Comparison of ENCODE assay signal across 12 mouse cellular contexts in the genomic region with DNA sequence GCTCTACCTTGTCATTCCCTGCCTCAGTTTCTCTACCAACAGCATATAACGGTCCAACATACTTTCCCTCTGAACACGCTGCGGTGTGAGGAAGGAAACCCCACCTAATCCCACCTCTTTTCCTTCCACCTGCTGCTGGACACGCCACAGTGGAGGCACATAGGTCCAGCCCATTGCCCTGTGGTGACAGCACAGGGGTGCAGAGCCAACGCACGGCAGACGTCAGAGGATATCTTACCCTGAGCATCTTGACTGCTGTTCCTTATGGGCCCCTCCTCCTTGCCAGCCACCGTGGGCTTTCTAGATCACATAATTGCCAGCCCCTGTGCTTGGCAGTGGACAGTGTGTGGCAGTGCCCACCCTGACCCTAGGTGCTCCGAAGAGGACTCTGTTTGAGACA. TPM values are rescaled to one million over a fixed set of nuclear protein-coding genes. Genes with fewer than 3 reads are reported as not detected.
DNase-seq lines count a peak whose midpoint lies in the region; ATAC-seq lines count a peak whose summit lies in the region.
"Had no signal": no experiment of that assay in that cellular context is flagged by ENCODE, and none has a peak within 500 bp of the region (broad histone marks: within the 10 kb centered on the region; RNA-seq: fewer than 3 reads in every experiment).

No protein-coding gene starts in this region.

- peak overlapping the region; percentile 89 for H3K4me2 ChIP-seq in heart, embryonic 11.5 days
- H3K4me2 ChIP-seq in midbrain, embryonic 13.5 days (replicated peaks) = peak overlapping the region; percentile 13; the same call in 1 of the 2 replicates
- H3K4me2 ChIP-seq in midbrain, embryonic 16.5 days (ENCODE audit: low read length) = no peak overlapping the region; the same call in 1 of the 2 replicates
- peak overlapping the region; percentile 93 for H3K4me2 ChIP-seq in intestine, embryonic 14.5 days (ENCODE audit: low read length)
- peak overlapping the region; percentile 88 for H3K4me2 ChIP-seq in stomach, embryonic 14.5 days (replicated peaks; ENCODE audit: low read depth, low read length)

- H3K9me3 ChIP-seq in heart, embryonic 11.5 days (replicated peaks; ENCODE audit: control insufficient read depth, low read length) = peaks cover 3% of the 10 kb centered on the region; the same call in 1 of the 2 replicates
- no peaks in the 10 kb centered on the region for H3K9me3 ChIP-seq in midbrain, embryonic 13.5 days
- no peaks in the 10 kb centered on the region for H3K9me3 ChIP-seq in midbrain, embryonic 16.5 days (replicated peaks; ENCODE audit: control insufficient read depth, low read length, poor library complexity, severe bottlenecking)
- no peaks in the 10 kb centered on the region for H3K9me3 ChIP-seq in intestine, embryonic 14.5 days (ENCODE audit: control insufficient read depth, low read length)
- no peaks in the 10 kb centered on the region for H3K9me3 ChIP-seq in stomach, embryonic 14.5 days (ENCODE audit: control insufficient read depth, low read depth, low read length)

- no peak overlapping the region for H3K27ac ChIP-seq in heart, embryonic 11.5 days (ENCODE audit: low read depth, low read length)
- no peak overlapping the region for H3K27ac ChIP-seq in midbrain, embryonic 13.5 days
- H3K27ac ChIP-seq in midbrain, embryonic 16.5 days (ENCODE audit: low read length) = no peak overlapping the region
- H3K27ac ChIP-seq in intestine, embryonic 14.5 days (ENCODE audit: low read depth) = no peak overlapping the region
- no peak overlapping the region for H3K27ac ChIP-seq in stomach, embryonic 14.5 days (ENCODE audit: low read length)

- WGBS in heart, embryonic 11.5 days (ENCODE audit: insufficient replicate concordance) = 72% methylated on average over 9 of the region's 9 CpGs
- WGBS in midbrain, embryonic 13.5 days = 90% methylated on average over 9 of the region's 9 CpGs
- 83% methylated on average over 9 of the region's 9 CpGs for WGBS in midbrain, embryonic 16.5 days
- 80% methylated on average over 9 of the region's 9 CpGs for WGBS in intestine, embryonic 14.5 days
- WGBS in stomach, embryonic 14.5 days = 86% methylated on average over 9 of the region's 9 CpGs

- peaks cover 50% of the 10 kb centered on the region for H3K4me1 ChIP-seq in heart, embryonic 11.5 days (ENCODE audit: control insufficient read depth, insufficient read depth, low read length)
- peaks cover 52% of the 10 kb centered on the region for H3K4me1 ChIP-seq in midbrain, embryonic 13.5 days (replicated peaks)
- peaks cover 22% of the 10 kb centered on the region for H3K4me1 ChIP-seq in midbrain, embryonic 16.5 days (ENCODE audit: control insufficient read depth, insufficient read depth, low read length)
- peaks cover 35% of the 10 kb centered on the region for H3K4me1 ChIP-seq in intestine, embryonic 14.5 days (replicated peaks; ENCODE audit: control insufficient read depth, insufficient read depth, low read length)
- peaks cover 44% of the 10 kb centered on the region for H3K4me1 ChIP-seq in stomach, embryonic 14.5 days (ENCODE audit: control insufficient read depth, insufficient read depth, low read length)

- intact Hi-C loops in heart, postnatal 10 days (cut with DNase I) = loop anchor here (2.0 to 5.0 kb wide), 2 partner anchors 14 to 33 kb away; no protein-coding TSS in a partner anchor

- H3K9ac ChIP-seq in heart, embryonic 11.5 days (ENCODE audit: low read depth, low read length) = peak overlapping the region; percentile 80; the same call in 1 of the 2 replicates
- 0 out of 2 replicates have a peak overlapping the region, but pooled peaks have one; percentile 23 for H3K9ac ChIP-seq in midbrain, embryonic 13.5 days (replicated peaks)
- H3K9ac ChIP-seq in midbrain, embryonic 16.5 days (ENCODE audit: low read depth, low read length) = no peak overlapping the region
- H3K9ac ChIP-seq in intestine, embryonic 14.5 days (ENCODE audit: low read length) = no peak overlapping the region
- H3K9ac ChIP-seq in stomach, embryonic 14.5 days (replicated peaks; ENCODE audit: low read depth, low read length) = no peak overlapping the region

- H3K36me3 ChIP-seq in heart, embryonic 11.5 days (ENCODE audit: control insufficient read depth, insufficient read depth, low read length) = 0 out of 2 replicates have a peak, but pooled peaks cover 2% of the 10 kb centered on the region
- no peaks in the 10 kb centered on the region for H3K36me3 ChIP-seq in midbrain, embryonic 13.5 days
- no peaks in the 10 kb centered on the region for H3K36me3 ChIP-seq in midbrain, embryonic 16.5 days (ENCODE audit: control insufficient read depth, insufficient read depth, low read length)
- no peaks in the 10 kb centered on the region for H3K36me3 ChIP-seq in intestine, embryonic 14.5 days (ENCODE audit: control insufficient read depth, insufficient read depth, low read length)
- no peaks in the 10 kb centered on the region for H3K36me3 ChIP-seq in stomach, embryonic 14.5 days (ENCODE audit: control insufficient read depth, insufficient read depth, low read length)

- ATAC-seq in heart, embryonic 11.5 days (replicated peaks; ENCODE audit: insufficient number of reproducible peaks, low FRiP score, low TSS enrichment) = no peak
- ATAC-seq in midbrain, embryonic 13.5 days = no peak
- no peak for ATAC-seq in midbrain, embryonic 16.5 days
- ATAC-seq in intestine, embryonic 14.5 days (replicated peaks; ENCODE audit: low FRiP score, low TSS enrichment, low read depth) = no peak
- no peak for ATAC-seq in stomach, embryonic 14.5 days (ENCODE audit: insufficient number of reproducible peaks, insufficient read depth, low FRiP score, low read depth)

- H3K27me3 ChIP-seq in heart, embryonic 11.5 days (ENCODE audit: control insufficient read depth, insufficient read depth, low read length) = peaks cover 25% of the 10 kb centered on the region
- peaks cover 69% of the 10 kb centered on the region for H3K27me3 ChIP-seq in midbrain, embryonic 13.5 days
- H3K27me3 ChIP-seq in midbrain, embryonic 16.5 days (ENCODE audit: control insufficient read depth, insufficient read depth, low read depth, low read length) = peaks cover 40% of the 10 kb centered on the region
- H3K27me3 ChIP-seq in intestine, embryonic 14.5 days (replicated peaks; ENCODE audit: control insufficient read depth, insufficient read depth, low read length) = peaks cover 20% of the 10 kb centered on the region
- H3K27me3 ChIP-seq in stomach, embryonic 14.5 days (ENCODE audit: control insufficient read depth, insufficient read depth, low read length) = peaks cover 8% of the 10 kb centered on the region; the same call in 1 of the 2 replicates

- no peak for DNase-seq in heart, postnatal 10 days
- no peak for DNase-seq in intestine, embryonic 14.5 days (ENCODE audit: low spot score)
- no peak for DNase-seq in right cerebral cortex, postnatal 4 days
- no peak for DNase-seq in cerebellum, adult 11-12 months
- DNase-seq: cerebellum, adult 9-10 months; gastrocnemius, postnatal 14 days had no signal

- peak overlapping the region; percentile 68 for H3K4me3 ChIP-seq in heart, embryonic 11.5 days (ENCODE audit: low read depth, low read length)
- H3K4me3 ChIP-seq in midbrain, embryonic 13.5 days (replicated peaks) = no peak overlapping the region
- H3K4me3 ChIP-seq in midbrain, embryonic 16.5 days (ENCODE audit: low read depth, low read length) = no peak overlapping the region
- no peak overlapping the region for H3K4me3 ChIP-seq in intestine, embryonic 14.5 days (ENCODE audit: low read depth, low read length)
- peak overlapping the region; percentile 66; the same call in 1 of the 2 replicates for H3K4me3 ChIP-seq in stomach, embryonic 14.5 days (ENCODE audit: low read depth, low read length)

RNA-seq across cellular contexts. Expression of a gene that starts 4.3 kb away (rescaled TPM):
- 56.1 and 60.0 TPM in 2 replicates for polyA plus RNA-seq in heart, embryonic 11.5 days (2014; fragmentation: Nextera tagmentation; extraction: Ambion mirVana)
- total RNA-seq in heart, postnatal 10 days (2021) = 100 to 1,000 TPM; 179 to 224 TPM
- 6.5 and 8.2 TPM in 2 replicates for polyA plus RNA-seq in midbrain, embryonic 13.5 days (2015; fragmentation: Nextera tagmentation; extraction: Ambion mirVana)
- 7.5 and 7.7 TPM in 2 replicates for polyA plus RNA-seq in midbrain, embryonic 16.5 days (2015; fragmentation: Nextera tagmentation; extraction: Ambion mirVana)
- 39.7 and 46.5 TPM in 2 replicates for polyA plus RNA-seq in intestine, embryonic 14.5 days (2014; fragmentation: Nextera tagmentation; extraction: Ambion mirVana)
- polyA plus RNA-seq in stomach, embryonic 14.5 days (2014; fragmentation: Nextera tagmentation; extraction: Ambion mirVana) = 43.1 and 44.5 TPM in 2 replicates

RNA-seq across cellular contexts. Expression of a gene that starts 45.7 kb away (rescaled TPM):
- not detected in 2 replicates for polyA plus RNA-seq in heart, embryonic 11.5 days (2014; fragmentation: Nextera tagmentation; extraction: Ambion mirVana)
- not detected for total RNA-seq in heart, postnatal 10 days (2021)
- not detected in 2 replicates for polyA plus RNA-seq in midbrain, embryonic 13.5 days (2015; fragmentation: Nextera tagmentation; extraction: Ambion mirVana)
- not detected in 2 replicates for polyA plus RNA-seq in midbrain, embryonic 16.5 days (2015; fragmentation: Nextera tagmentation; extraction: Ambion mirVana)
- polyA plus RNA-seq in intestine, embryonic 14.5 days (2014; fragmentation: Nextera tagmentation; extraction: Ambion mirVana) = not detected in 2 replicates
- polyA plus RNA-seq in stomach, embryonic 14.5 days (2014; fragmentation: Nextera tagmentation; extraction: Ambion mirVana) = not detected in 2 replicates
- total RNA-seq: gastrocnemius, postnatal 14 days had no signal
- polyA plus RNA-seq: C2C12; liver, embryonic 16.5 days had no signal

RNA-seq across cellular contexts. Expression of a gene that starts 58.9 kb away (rescaled TPM):
- 0.04 and 0.16 TPM in 2 replicates for polyA plus RNA-seq in heart, embryonic 11.5 days (2014; fragmentation: Nextera tagmentation; extraction: Ambion mirVana)
- total RNA-seq in heart, postnatal 10 days (2021) = under 1 TPM; 0.07 to 0.20 TPM
- 0.05 and 0.21 TPM in 2 replicates for polyA plus RNA-seq in midbrain, embryonic 13.5 days (2015; fragmentation: Nextera tagmentation; extraction: Ambion mirVana)
- 0.14 and 0.36 TPM in 2 replicates for polyA plus RNA-seq in midbrain, embryonic 16.5 days (2015; fragmentation: Nextera tagmentation; extraction: Ambion mirVana)
- 0.07 TPM in 1 of 2 replicates, not detected in the other for polyA plus RNA-seq in intestine, embryonic 14.5 days (2014; fragmentation: Nextera tagmentation; extraction: Ambion mirVana)
- polyA plus RNA-seq in stomach, embryonic 14.5 days (2014; fragmentation: Nextera tagmentation; extraction: Ambion mirVana) = 0.25 TPM in 1 of 2 replicates, not detected in the other
- polyA plus RNA-seq: liver, embryonic 16.5 days had no signal

Comparison
In these comparisons a context has a peak if more than half of its experiments do, and no peak if none do; other contexts are left out.
1. H3K9ac ChIP-seq: peak in heart, embryonic 11.5 days (single experiment) and midbrain, embryonic 13.5 days (single experiment); none in midbrain, embryonic 16.5 days (single experiment), intestine, embryonic 14.5 days (single experiment) and stomach, embryonic 14.5 days (single experiment).
2. H3K4me3 ChIP-seq: peak in heart, embryonic 11.5 days (single experiment) and stomach, embryonic 14.5 days (single experiment); none in midbrain, embryonic 13.5 days (single experiment), midbrain, embryonic 16.5 days (single experiment) and intestine, embryonic 14.5 days (single experiment).